Mouse (Mus musculus): ENCODE data around the gene Postn. TPM values are rescaled to one million over a fixed set of nuclear protein-coding genes. Genes with fewer than 3 reads are reported as not detected.

The Postn gene
- polyA plus RNA-seq (2015; fragmentation: Nextera tagmentation; extraction: Ambion mirVana) = 202 and 208 TPM in 2 replicates

DNA sequence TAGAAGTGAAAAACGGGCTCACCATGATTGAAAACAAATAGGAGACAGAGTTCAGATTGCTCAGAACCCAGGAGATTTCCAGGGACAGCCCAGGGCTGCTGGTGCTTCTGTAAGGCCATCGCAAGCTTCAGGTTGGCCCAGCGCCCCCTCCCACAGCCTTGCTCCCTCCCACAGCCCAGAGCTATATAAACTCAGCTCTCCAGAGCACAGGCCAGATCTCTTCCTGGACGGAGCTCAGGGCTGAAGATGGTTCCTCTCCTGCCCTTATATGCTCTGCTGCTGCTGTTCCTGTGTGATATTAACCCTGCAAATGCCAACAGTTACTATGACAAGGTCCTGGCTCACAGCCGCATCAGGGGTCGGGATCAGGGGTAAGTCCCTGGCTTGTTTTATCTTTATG lies at the start of gene Postn:
Gene Postn (plus strand): TSS at position 213 of the 400 bp plus-strand sequence.
- WGBS = 26% methylated on average over 6 of the region's 6 CpGs
- Histone ChIP-seq H3K27ac (peak within 1 kb of the TSS; percentile 33; the same call in 1 of the 2 replicates), H3K36me3 (no peaks in the 10 kb centered on the region), H3K4me3 (peak within 1 kb of the TSS; percentile 35), H3K4me2 (replicated peaks) (peak within 1 kb of the TSS; percentile 49), H3K9me3 (no peaks in the 10 kb centered on the region), H3K9ac (peak within 1 kb of the TSS; percentile 40), H3K4me1 (peaks cover 23% of the 10 kb centered on the region), H3K27me3 (peaks cover 4% of the 10 kb centered on the region; the same call in 1 of the 2 replicates)
- ATAC-seq (ENCODE audit: low FRiP score, low read depth) = peak; percentile 72; the same call in 1 of the 2 replicates

GRCm38 (mm10) chr3:54314055-54314454 lies 46.9 kb upstream of the Postn start:
- Histone ChIP-seq H3K9ac (no peak overlapping the region), H3K4me1 (0 out of 2 replicates have a peak, but pooled peaks cover 4% of the 10 kb centered on the region), H3K36me3 (no peaks in the 10 kb centered on the region), H3K27me3 (no peaks in the 10 kb centered on the region), H3K9me3 (no peaks in the 10 kb centered on the region), H3K4me2 (replicated peaks) (no peak overlapping the region), H3K4me3 (no peak overlapping the region), H3K27ac (no peak overlapping the region)
- ATAC-seq (ENCODE audit: low FRiP score, low read depth) = no peak
- 40% methylated on average over 2 of the region's 2 CpGs for WGBS

DNA sequence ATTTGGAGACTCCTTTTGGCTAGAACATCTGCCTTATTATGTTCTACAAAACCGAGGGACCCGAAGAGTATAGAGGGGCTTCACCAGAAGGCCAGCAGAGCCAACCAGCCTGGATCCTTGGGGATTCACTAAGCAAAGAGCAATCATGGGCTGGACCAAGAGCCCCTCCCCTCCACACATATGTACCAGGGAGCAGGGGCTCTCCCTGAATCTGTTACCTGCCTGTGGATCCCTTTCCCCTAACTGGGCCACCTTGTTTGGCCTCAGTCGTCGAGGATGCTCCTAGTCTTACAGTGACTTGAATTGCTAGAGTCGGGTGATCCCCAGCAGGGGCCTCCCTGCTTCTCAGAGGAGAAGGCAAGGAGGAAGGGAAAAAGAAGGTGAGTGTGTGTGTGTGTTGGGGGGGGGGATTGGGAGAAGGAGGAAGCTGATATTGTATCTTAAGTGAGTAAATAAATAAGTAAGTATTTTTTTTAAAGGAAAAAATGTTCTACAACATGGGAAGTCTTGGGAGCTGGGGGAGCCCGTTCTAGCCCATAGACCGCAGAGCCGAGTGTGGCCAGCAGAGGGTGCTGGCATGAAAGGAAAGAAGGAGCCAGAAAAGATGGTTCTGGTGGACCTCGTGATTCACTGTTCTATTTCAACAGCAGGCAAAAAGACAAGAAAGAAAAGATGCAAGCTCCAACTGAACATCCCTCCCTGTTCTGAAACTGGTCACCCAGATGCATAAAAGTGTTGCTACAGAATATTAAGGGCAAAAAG lies 7.8 kb upstream of the Postn start:
- H3K9me3 ChIP-seq = no peaks in the 10 kb centered on the region
- 25% methylated on average over 9 of the region's 9 CpGs for WGBS

GRCm38 (mm10) chr3:54357561-54357960 lies 3.3 kb upstream of the Postn start:
- Histone ChIP-seq H3K4me3 (no peak overlapping the region), H3K27ac (no peak overlapping the region), H3K27me3 (peaks cover 4% of the 10 kb centered on the region), H3K4me1 (peaks cover 21% of the 10 kb centered on the region), H3K9ac (no peak overlapping the region), H3K4me2 (replicated peaks) (no peak overlapping the region), H3K36me3 (no peaks in the 10 kb centered on the region), H3K9me3 (no peaks in the 10 kb centered on the region)
- 72% methylated on average over 3 of the region's 3 CpGs for WGBS
- ATAC-seq (ENCODE audit: low FRiP score, low read depth) = no peak

More for the DNA sequence above, 7.8 kb upstream of the Postn start:
- Histone ChIP-seq H3K27ac (no peak overlapping the region), H3K4me2 (replicated peaks) (no peak overlapping the region), H3K9ac (no peak overlapping the region), H3K27me3 (no peaks in the 10 kb centered on the region; the same call in 1 of the 2 replicates), H3K36me3 (no peaks in the 10 kb centered on the region), H3K4me3 (no peak overlapping the region), H3K4me1 (no peaks in the 10 kb centered on the region)
- no peak for ATAC-seq (ENCODE audit: low FRiP score, low read depth)

DNA sequence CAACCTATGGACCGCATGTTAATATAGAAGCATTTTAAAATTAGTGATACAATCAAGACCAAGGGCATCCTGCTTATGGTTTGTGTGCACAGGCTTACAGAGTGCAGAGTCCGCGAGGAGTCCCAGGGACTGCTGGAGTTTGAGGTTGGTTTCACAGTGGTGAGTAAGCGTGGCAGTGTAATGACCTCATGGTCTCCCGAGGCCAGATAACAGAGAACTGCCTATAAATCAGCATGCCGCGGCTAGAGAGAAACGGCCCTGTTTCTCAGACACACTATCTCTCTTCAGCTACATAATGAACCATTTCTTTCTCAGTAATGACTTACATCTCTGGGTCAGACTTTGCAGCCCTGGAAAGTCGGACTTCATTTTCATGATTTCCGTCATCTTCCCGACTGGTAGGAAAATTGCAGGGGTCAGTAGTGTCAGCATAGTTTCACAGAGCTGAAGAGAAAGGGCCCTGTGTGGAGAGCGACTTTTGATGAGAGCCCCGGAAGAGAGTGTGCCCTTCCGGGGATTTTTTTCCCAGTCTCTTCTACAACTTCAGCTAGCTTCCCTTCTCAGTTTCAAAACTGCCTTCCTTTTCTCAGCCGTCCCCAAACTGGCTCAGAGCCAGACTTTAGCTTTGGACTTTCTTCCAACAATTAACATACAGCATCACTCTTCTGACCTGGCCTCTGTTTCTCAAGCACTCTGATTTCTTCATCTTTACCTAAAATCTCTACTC lies 2.3 kb upstream of the Postn start:
- Histone ChIP-seq H3K36me3 (no peaks in the 10 kb centered on the region), H3K9me3 (no peaks in the 10 kb centered on the region), H3K4me1 (peaks cover 23% of the 10 kb centered on the region), H3K4me3 (peak overlapping the region; percentile 1; the same call in 1 of the 2 replicates), H3K9ac (no peak overlapping the region), H3K4me2 (replicated peaks) (peak overlapping the region; percentile 51), H3K27ac (0 out of 2 replicates have a peak overlapping the region, but pooled peaks have one; percentile 10), H3K27me3 (peaks cover 4% of the 10 kb centered on the region; the same call in 1 of the 2 replicates)
- WGBS = 16% methylated on average over 15 of the region's 15 CpGs
- ATAC-seq (ENCODE audit: low FRiP score, low read depth) = peak; percentile 75; the same call in 1 of the 2 replicates

- Histone ChIP-seq H3K9ac (peak overlapping the region; percentile 40; the same call in 1 of the 2 replicates), H3K9me3 (no peaks in the 10 kb centered on the region), H3K27me3 (peaks cover 4% of the 10 kb centered on the region; the same call in 1 of the 2 replicates), H3K27ac (no peak overlapping the region), H3K36me3 (0 out of 2 replicates have a peak, but pooled peaks cover 4% of the 10 kb centered on the region), H3K4me2 (replicated peaks) (peak overlapping the region; percentile 48), H3K4me3 (peak overlapping the region; percentile 28), H3K4me1 (peaks cover 23% of the 10 kb centered on the region)
- ATAC-seq (ENCODE audit: low FRiP score, low read depth) = no peak
These were observed 747 bp downstream of the Postn start for GRCm38 (mm10) chr3:54361656-54362055.

GRCm38 (mm10) chr3:54371015-54371414 lies 10.1 kb downstream of the Postn start:
- ATAC-seq (ENCODE audit: low FRiP score, low read depth) = no peak
- Histone ChIP-seq H3K27ac (no peak overlapping the region), H3K4me1 (peaks cover 4% of the 10 kb centered on the region; the same call in 1 of the 2 replicates), H3K4me3 (no peak overlapping the region), H3K9ac (no peak overlapping the region), H3K9me3 (no peaks in the 10 kb centered on the region), H3K36me3 (peaks cover 33% of the 10 kb centered on the region), H3K27me3 (no peaks in the 10 kb centered on the region), H3K4me2 (replicated peaks) (no peak overlapping the region)
- WGBS = 32% methylated on average over 1 of the region's 1 CpGs

DNA sequence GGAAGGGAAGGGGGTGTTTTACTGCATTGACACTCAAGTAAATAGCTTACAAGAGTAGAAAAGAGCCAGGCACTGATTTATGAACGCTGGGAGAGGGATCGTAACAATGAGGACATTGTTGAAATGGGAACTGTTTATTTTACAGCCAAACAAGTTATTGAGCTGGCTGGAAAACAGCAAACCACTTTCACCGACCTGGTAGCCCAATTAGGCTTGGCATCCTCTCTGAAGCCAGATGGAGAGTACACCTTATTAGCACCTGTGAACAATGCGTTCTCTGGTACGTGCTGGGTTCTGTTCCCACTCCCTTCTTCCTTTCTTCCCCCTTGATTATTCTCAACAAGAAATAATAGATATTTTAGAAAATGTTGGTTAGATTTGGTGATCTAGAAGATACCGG lies 11.7 kb downstream of the Postn start:
- Histone ChIP-seq H3K36me3 (peaks cover 25% of the 10 kb centered on the region), H3K27ac (no peak overlapping the region)
- ATAC-seq (ENCODE audit: low FRiP score, low read depth) = no peak

DNA sequence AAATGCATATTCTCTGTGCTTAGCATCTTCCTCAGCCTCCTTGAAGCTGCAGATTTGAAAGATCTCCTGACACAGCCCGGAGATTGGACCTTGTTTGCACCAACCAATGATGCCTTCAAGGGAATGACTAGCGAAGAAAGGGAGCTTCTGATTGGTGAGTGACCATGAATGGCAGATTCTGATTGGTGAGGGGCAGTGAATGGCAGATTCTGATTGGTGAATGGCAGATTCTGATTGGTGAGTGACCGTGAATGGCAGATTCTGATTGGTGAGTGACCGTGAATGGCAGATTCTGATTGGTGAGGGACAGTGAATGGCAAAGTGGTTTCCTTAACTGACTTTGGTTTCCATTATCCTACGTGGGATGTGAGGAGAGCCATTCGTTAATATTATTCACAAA lies 15.1 kb downstream of the Postn start:
- ATAC-seq (ENCODE audit: low FRiP score, low read depth) = no peak
- H3K36me3 ChIP-seq = peaks cover 10% of the 10 kb centered on the region
- no peak overlapping the region for H3K27ac ChIP-seq
- no peak overlapping the region for H3K4me3 ChIP-seq
- H3K4me2 ChIP-seq (replicated peaks) = no peak overlapping the region
- no peaks in the 10 kb centered on the region for H3K9me3 ChIP-seq
- 98% methylated on average over 6 of the region's 6 CpGs for WGBS
- no peak overlapping the region for H3K9ac ChIP-seq
- peaks cover 1% of the 10 kb centered on the region; the same call in 1 of the 2 replicates for H3K4me1 ChIP-seq
- no peaks in the 10 kb centered on the region for H3K27me3 ChIP-seq

More for the DNA sequence above, 11.7 kb downstream of the Postn start:
- Histone ChIP-seq H3K4me3 (no peak overlapping the region), H3K27me3 (no peaks in the 10 kb centered on the region), H3K9me3 (no peaks in the 10 kb centered on the region), H3K4me2 (replicated peaks) (no peak overlapping the region), H3K9ac (no peak overlapping the region), H3K4me1 (peaks cover 4% of the 10 kb centered on the region; the same call in 1 of the 2 replicates)
- 41% methylated on average over 6 of the region's 6 CpGs for WGBS

- H3K27me3 ChIP-seq = no peaks in the 10 kb centered on the region
- H3K4me1 ChIP-seq = no peaks in the 10 kb centered on the region
- H3K9ac ChIP-seq = no peak overlapping the region
- H3K27ac ChIP-seq = no peak overlapping the region
- H3K36me3 ChIP-seq = peaks cover 6% of the 10 kb centered on the region; the same call in 1 of the 2 replicates
- 21% methylated on average over 2 of the region's 2 CpGs for WGBS
- H3K9me3 ChIP-seq = no peaks in the 10 kb centered on the region
- ATAC-seq (ENCODE audit: low FRiP score, low read depth) = no peak
- H3K4me3 ChIP-seq = no peak overlapping the region
- no peak overlapping the region for H3K4me2 ChIP-seq (replicated peaks)
These were observed 16.7 kb downstream of the Postn start for GRCm38 (mm10) chr3:54377647-54378046.

DNA sequence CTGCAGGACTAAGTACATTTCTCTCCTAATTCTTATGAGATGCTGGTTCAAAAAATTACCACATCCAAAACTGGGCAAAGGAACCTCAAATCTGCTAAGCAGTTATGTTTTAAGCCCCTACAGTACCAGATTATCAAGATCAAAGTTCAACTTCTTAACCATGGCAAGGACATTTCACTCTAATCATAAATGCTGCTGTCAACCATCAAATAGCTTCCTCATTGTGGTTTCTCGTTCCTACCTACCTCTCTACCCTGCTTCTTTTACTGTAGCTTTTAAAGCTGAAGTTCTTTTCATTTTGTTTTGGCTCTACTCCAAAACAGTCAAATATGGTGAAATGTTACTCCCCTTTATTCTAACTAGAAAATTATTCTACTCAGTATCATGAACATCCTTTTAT lies 17.2 kb downstream of the Postn start:
- no peaks in the 10 kb centered on the region for H3K9me3 ChIP-seq
- no peaks in the 10 kb centered on the region for H3K27me3 ChIP-seq
- 49% methylated on average over 1 of the region's 1 CpGs for WGBS
- H3K4me3 ChIP-seq = no peak overlapping the region
- no peaks in the 10 kb centered on the region for H3K4me1 ChIP-seq
- no peak overlapping the region for H3K9ac ChIP-seq
- no peak for ATAC-seq (ENCODE audit: low FRiP score, low read depth)
- no peak overlapping the region for H3K4me2 ChIP-seq (replicated peaks)
- H3K27ac ChIP-seq = no peak overlapping the region
- peaks cover 6% of the 10 kb centered on the region; the same call in 1 of the 2 replicates for H3K36me3 ChIP-seq

GRCm38 (mm10) chr3:54379981-54380380 lies 19.1 kb downstream of the Postn start:
- Histone ChIP-seq H3K36me3 (peaks cover 3% of the 10 kb centered on the region; the same call in 1 of the 2 replicates), H3K9me3 (no peaks in the 10 kb centered on the region), H3K9ac (no peak overlapping the region), H3K4me1 (no peaks in the 10 kb centered on the region), H3K27me3 (no peaks in the 10 kb centered on the region), H3K4me3 (no peak overlapping the region), H3K4me2 (replicated peaks) (no peak overlapping the region), H3K27ac (no peak overlapping the region)
- whole genome bisulfite sequencing = 62% methylated on average over 4 of the region's 4 CpGs
- ATAC-seq (ENCODE audit: low FRiP score, low read depth) = no peak

Data from limb, embryonic 13.5 days (tissue).